Mouse (Mus musculus) heart, postnatal 10 days (tissue): ENCODE measurements around the gene Lcmt1. TPM values are rescaled to one million over a fixed set of nuclear protein-coding genes. Genes with fewer than 3 reads are reported as not detected.

ENCODE experiments used
- DNase-seq, 2 experiments: peaks; one replicate each; pipeline ENCODE4 v3.0.0; 2021
- intact Hi-C: fragments of 180-260 bp; cut with DNase I; formaldehyde crosslinking; loops from one replicate; pipeline ENCODE4 v1.15.1; 2025
- total RNA-seq, 2 experiments: library from RNA; stranded (reverse); gene quantifications; 2 replicates each; pipeline ENCODE4 v1.2.3; 2021

Gene Lcmt1
- total RNA-seq, 2 experiments from 2014 or later: 27.6 to 29.5 TPM

DNA sequence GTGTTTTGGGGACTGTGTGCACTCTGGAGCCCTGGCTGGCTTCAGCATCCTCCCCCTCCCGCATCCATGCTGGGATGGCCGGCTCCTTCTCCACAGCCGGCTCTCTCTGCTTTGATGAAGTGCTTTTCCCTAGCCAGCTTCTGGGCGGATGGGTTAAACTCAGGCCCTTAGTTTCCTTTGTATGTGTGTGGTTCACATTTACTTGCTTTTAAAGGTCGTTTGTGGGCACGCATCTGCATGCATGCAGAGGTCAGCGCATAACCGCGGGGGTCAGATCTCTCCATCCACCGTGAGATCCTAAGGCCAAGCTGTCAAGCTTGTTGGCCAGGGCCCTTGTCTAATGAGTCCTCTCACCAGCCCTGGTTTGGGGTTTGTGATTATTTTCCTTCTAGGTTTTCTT, 80.1 kb downstream of the Lcmt1 start:
- no peak for DNase-seq
- intact Hi-C loops: no loop called here

DNA sequence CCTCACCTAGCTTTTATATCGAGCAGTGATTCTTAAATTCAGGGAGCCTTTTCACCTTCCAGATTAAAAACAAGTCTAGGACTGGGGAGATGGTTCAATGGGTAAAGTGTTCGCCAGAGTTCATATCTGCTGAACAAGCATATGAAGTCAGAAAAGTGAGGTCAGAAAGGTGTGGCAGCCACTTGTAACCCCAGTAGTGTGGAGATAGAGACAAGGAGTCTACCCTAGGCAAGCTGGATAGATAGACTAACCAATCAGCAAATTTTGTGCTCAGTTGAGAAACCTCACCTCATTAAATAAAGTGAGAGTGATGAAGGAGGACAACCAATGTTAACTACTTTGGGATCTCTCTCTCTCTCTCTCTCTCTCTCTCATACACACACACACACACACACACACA, 80.9 kb downstream of the Lcmt1 start:
- intact Hi-C loops: no loop called here
- DNase-seq: no peak

DNA sequence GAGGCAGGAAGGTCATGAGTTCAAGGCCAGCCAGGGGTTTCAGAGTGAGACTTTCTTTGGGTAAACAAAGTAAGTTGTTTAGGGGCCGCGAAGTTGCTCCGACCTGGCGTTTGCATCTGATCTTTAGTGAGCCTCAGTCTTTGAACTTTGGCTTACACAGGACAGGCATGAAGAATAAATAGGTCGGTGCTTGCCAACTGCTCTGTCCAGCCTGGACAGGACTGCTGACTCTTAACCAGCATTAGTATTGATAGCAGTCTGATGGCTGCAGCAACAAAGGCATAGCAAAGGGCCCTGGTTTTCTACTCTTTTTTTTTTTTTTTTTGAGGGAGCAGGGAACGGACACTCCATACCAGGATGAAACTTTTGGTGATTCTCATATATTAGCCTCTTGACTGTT, 83.0 kb downstream of the Lcmt1 start:
- no peak for DNase-seq
- intact Hi-C loops: no loop called here

DNA sequence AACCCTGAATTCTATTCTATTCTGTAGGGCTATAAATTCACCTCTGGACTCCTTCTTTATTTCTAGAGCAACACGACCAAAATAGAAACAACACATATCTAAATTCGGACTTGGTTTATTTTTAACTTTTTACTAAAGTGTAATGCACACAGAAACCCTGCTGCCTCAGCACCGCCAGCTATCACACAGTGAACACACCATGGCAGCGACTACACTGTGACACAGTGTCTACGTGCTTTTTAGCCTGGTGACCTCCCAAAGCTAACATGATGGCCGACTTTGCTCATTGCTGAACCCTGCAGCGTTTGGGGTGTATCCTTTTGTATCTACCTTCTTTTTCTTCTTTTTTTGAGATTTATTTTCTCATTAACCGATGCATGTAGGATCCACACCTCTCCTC, 83.5 kb downstream of the Lcmt1 start:
- intact Hi-C loops: no loop called here
- DNase-seq: no peak

DNA sequence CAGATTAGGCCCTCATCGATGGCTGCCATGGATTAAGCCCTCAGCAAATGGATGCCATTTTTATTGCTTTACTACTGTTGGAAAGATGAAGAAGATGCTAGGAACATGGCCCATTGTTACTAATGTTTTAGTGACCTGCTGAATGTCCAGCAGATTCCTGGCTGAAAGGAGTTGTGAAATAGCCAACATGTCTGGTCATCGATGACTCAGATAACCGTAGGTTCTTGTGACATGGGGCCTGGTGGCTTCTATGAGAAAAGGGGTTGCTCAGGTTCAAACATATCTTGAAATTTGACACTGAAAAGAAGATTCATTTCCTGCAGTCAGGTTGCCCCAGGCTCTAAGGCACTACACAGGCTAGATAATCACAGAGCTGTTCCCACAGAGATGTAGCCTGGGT, 85.5 kb downstream of the Lcmt1 start:
- intact Hi-C loops: no loop called here
- no peak for DNase-seq

DNA sequence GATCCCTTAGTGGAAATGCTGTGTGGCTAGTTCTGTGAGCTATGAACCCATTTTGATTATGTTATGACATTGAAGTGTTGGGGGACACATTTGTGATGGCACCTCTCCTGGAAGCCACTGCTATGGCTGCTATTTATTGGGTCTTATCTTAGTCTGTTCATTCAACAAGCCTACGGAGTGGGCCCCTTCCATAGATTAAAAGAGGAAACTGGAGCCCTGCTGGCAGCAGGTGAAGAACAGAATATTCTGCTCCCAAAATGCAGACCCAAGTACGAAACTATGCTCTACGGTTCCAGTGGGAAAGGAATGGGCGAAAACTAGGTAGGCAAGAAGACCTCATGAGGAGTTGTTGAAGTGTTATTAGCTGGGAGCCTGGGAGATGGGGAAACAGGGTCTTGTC, 88.7 kb downstream of the Lcmt1 start:
- intact Hi-C loops: no loop called here
- DNase-seq: no peak

DNA sequence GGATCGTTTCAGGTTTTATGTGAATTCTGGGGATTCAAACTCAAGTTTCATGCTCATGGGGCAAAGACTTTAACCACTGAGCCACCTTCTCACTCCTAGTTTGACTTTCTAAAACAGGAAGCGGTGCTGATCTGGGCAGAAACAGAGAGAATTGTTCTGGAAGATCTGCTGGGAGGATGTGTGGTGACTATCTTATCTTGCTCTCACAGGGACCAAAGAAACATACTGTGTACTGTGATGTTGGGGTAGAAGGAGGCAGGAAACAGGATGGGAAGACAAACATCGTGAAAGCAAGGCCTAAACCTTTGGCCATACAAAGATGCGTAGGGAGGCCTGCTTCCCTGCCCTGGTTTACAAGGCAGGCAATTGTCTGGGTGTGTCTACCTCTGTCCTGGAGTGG, 89.7 kb downstream of the Lcmt1 start:
- intact Hi-C loops: no loop called here
- no peak for DNase-seq

DNA sequence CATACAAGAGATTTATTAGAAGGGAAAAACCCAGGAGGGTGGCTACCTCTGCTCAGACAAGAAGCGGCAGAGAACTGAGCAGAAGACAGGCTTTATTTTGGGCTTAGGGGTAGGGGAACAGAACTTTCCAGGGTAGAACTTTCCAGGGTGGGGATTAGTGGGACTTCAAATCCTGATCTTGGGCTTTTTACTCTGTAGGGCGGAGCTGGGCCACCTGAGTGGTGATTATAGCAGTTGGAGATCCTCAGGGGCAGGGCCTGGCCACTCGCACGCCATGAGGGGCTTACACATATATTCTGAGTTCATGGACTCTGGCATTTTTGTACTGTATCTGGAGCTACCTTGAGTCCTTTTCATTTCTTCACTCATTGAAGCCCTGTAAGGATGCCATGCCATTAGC, 91.7 kb downstream of the Lcmt1 start:
- intact Hi-C loops: loop anchor here (10.0 kb wide), 1 partner anchor 177 kb away; no protein-coding TSS in a partner anchor
- DNase-seq: no peak

DNA sequence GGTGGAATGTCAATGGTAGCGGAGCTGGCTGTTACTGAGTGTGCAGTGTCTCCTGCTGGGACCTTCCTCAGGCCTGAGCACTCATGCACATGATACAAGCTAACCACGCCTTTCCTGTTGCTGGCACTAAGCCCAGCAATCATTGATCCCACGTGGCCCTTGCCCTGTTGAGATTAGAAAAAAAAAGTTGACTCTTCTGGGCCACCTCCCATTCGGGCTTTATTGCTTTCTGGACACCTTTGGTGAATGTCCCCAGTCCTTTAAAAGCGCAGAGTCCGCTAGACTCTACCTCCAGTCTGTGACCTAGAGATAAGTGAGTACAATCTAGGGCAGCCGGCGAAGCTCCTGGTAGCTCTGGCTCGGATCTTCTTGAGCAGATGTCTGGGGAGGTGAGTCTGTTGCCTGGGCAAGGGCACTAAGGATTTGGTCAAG, 92.5 kb downstream of the Lcmt1 start, which contains the start of gene Aqp8:
TSS of gene Aqp8 (plus strand) at position 222 of the 432 bp plus-strand sequence.
- DNase-seq: peak; percentile 71 to 73
- intact Hi-C loops: loop anchor here (10.0 kb wide), 1 partner anchor 177 kb away; no protein-coding TSS in a partner anchor

DNA sequence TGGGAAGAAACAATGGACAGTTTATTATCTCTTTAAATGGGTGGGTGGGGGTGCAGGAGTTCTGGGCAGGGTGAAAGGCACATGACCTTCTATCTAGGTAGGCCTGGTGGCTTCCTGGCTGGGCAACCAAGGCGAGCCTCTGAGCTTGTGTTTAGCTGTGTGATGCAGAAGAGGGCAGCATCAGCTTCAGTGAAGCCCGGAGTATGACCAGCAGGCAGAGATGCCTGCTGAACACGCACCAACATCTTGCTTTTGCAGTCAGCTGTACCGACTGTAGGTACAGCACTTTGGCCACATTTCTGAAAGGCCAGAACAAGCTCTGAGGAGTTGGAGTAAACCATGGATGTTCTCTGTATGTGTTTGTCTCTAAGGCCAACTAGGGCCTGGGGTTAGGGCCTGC, 94.0 kb downstream of the Lcmt1 start:
- intact Hi-C loops: loop anchor here (10.0 kb wide), 1 partner anchor 179 kb away; no protein-coding TSS in a partner anchor
- no peak for DNase-seq

DNA sequence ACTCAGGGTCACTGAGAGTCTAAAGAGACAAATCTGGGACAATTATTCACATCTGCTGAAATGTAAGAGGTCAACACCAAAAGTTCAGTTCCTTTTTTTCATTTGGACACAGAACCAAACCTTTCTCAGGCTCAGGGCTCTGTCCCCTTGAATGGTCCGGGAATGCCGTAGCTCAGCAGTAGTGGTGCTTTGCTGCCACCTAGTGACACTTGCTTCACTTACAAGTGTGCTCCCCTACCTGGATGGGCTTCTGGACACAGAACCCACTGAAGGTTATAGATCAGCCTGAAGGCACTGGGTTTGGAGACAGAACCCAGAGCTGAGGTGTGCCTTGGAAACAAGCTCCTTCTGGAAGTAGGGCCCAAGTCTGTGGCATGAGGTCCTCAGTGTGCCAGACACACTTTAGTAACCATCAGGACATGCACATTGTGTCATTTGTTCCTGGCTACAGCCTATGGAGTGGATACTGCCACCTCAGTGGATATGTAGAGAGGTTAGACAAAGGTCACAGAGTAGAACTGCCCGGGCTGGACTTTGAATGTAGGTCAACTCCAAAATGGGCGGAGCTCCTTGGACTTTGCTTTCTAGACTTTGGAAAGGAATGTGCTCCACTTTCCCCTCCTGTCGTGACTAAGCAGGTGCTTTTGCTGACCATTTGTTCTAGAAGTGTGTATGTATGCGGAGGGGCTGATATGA, 96.3 kb downstream of the Lcmt1 start:
- intact Hi-C loops: loop anchor here (1.0 to 10.0 kb wide), 5 partner anchors 67 to 521 kb away; no protein-coding TSS in a partner anchor
- DNase-seq: peak; percentile 75 to 87

DNA sequence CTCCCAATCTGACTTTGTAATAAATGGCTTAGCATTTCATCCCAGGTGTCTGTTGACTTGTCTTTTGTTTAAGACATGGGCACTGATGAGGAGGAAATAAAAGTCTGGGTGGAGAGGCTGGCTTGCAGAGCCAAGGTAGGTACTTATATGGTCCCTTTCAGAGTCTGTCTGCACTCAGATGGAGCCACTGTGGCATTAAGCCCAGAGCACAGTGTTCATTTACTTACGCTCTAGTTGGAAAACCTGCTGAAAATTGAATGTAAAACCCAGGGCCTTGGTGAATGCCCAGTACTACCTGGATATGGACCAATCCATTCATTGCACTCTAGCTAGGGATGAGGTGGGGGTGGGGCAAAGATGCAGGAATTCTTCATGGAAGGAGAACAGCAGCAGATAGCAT, 98.4 kb downstream of the Lcmt1 start:
- no peak for DNase-seq
- intact Hi-C loops: loop anchor here (2.0 to 10.0 kb wide), 2 partner anchors 183 to 523 kb away; no protein-coding TSS in a partner anchor

Other genes starting within 250 kb of the Lcmt1 start
- 10 to 100 TPM; 38.5 to 47.3 TPM for gene Tnrc6a, start 245.9 kb upstream of the Lcmt1 start, total RNA-seq
- gene Slc5a11, start 155.0 kb upstream of the Lcmt1 start, total RNA-seq: not detected
- gene Arhgap17, start 131 bp downstream of the Lcmt1 start, total RNA-seq: 10 to 100 TPM; 22.4 to 24.2 TPM
- 1 to 10 TPM; 3.9 to 5.9 TPM for gene Aqp8, start 92.5 kb downstream of the Lcmt1 start, total RNA-seq
- under 1 TPM; 0.36 to 0.50 TPM for gene Zkscan2, start 130.7 kb downstream of the Lcmt1 start, total RNA-seq